Mouse (Mus musculus) regulatory T cell (primary cell): Measurements from ENCODE around the gene Elfn2.

Source experiments
- in situ Hi-C: fragments of 300-600 bp; cut with MboI, MseI; formaldehyde crosslinking; loops from one replicate; pipeline ENCODE4 v1.15.1; 2025; ENCODE audit warnings: high pct_unique_total_duplicates

Elfn2 gene

GRCm38 (mm10) chr15:78683474-78683873 is 35.1 kb downstream of the Elfn2 start:
- in situ Hi-C loops, result loop anchor here (10.0 kb wide), 1 partner anchor 1731 kb away; no protein-coding TSS in a partner anchor

GRCm38 (mm10) chr15:78681781-78682180 is 36.8 kb downstream of the Elfn2 start:
- in situ Hi-C loops, result loop anchor here (10.0 kb wide), 1 partner anchor 1733 kb away; no protein-coding TSS in a partner anchor

GRCm38 (mm10) chr15:78681301-78681700 is 37.3 kb downstream of the Elfn2 start:
- in situ Hi-C loops, result loop anchor here (10.0 kb wide), 1 partner anchor 1734 kb away; no protein-coding TSS in a partner anchor

- in situ Hi-C loops, result loop anchor here (10.0 kb wide), 1 partner anchor 1735 kb away; no protein-coding TSS in a partner anchor
These were observed 38.3 kb downstream of the Elfn2 start for GRCm38 (mm10) chr15:78680291-78680690.

- in situ Hi-C loops, result no loop called here
These were observed 40.9 kb downstream of the Elfn2 start for GRCm38 (mm10) chr15:78677708-78678107.

GRCm38 (mm10) chr15:78677015-78677414 is 41.6 kb downstream of the Elfn2 start:
- in situ Hi-C loops, result no loop called here

GRCm38 (mm10) chr15:78674912-78675412 is 43.6 kb downstream of the Elfn2 start:
- in situ Hi-C loops, result loop anchor here (25.0 kb wide), 1 partner anchor 663 kb away; no protein-coding TSS in a partner anchor

- in situ Hi-C loops, result loop anchor here (25.0 kb wide), 1 partner anchor 661 kb away; no protein-coding TSS in a partner anchor
These were observed 45.1 kb downstream of the Elfn2 start for GRCm38 (mm10) chr15:78673436-78673835.

- in situ Hi-C loops, result loop anchor here (25.0 kb wide), 1 partner anchor 658 kb away; no protein-coding TSS in a partner anchor
These were observed 48.2 kb downstream of the Elfn2 start for GRCm38 (mm10) chr15:78670341-78670740.

- in situ Hi-C loops, result loop anchor here (25.0 kb wide), 1 partner anchor 657 kb away; no protein-coding TSS in a partner anchor
These were observed 49.2 kb downstream of the Elfn2 start for GRCm38 (mm10) chr15:78669221-78669871.

- in situ Hi-C loops, result loop anchor here (25.0 kb wide), 1 partner anchor 652 kb away; no protein-coding TSS in a partner anchor
These were observed 54.3 kb downstream of the Elfn2 start for GRCm38 (mm10) chr15:78664268-78664667.

GRCm38 (mm10) chr15:78651169-78651568 is 67.4 kb downstream of the Elfn2 start:
- in situ Hi-C loops, result loop anchor here (25.0 kb wide), 1 partner anchor 639 kb away; no protein-coding TSS in a partner anchor

GRCm38 (mm10) chr15:78647746-78648145 is 70.8 kb downstream of the Elfn2 start:
- in situ Hi-C loops, result no loop called here

GRCm38 (mm10) chr15:78644606-78645005 is 74.0 kb downstream of the Elfn2 start:
- in situ Hi-C loops, result no loop called here

GRCm38 (mm10) chr15:78643633-78644032 is 74.9 kb downstream of the Elfn2 start:
- in situ Hi-C loops, result no loop called here

GRCm38 (mm10) chr15:78635231-78635630 is 83.3 kb downstream of the Elfn2 start:
- in situ Hi-C loops, result no loop called here

GRCm38 (mm10) chr15:78634095-78634737 is 84.4 kb downstream of the Elfn2 start:
- in situ Hi-C loops, result no loop called here

- in situ Hi-C loops, result no loop called here
These were observed 85.2 kb downstream of the Elfn2 start for GRCm38 (mm10) chr15:78633413-78633812.

- in situ Hi-C loops, result no loop called here
These were observed 86.2 kb downstream of the Elfn2 start for GRCm38 (mm10) chr15:78632387-78632786.

GRCm38 (mm10) chr15:78626285-78626684 is 92.3 kb downstream of the Elfn2 start:
- in situ Hi-C loops, result no loop called here

- in situ Hi-C loops, result loop anchor here (5.0 kb wide), 3 partner anchors 38 to 222 kb away; no protein-coding TSS in a partner anchor
These were observed 93.6 kb downstream of the Elfn2 start for GRCm38 (mm10) chr15:78624961-78625360.

GRCm38 (mm10) chr15:78624431-78624950 is 94.1 kb downstream of the Elfn2 start:
- in situ Hi-C loops, result loop anchor here (5.0 kb wide), 3 partner anchors 37 to 223 kb away; no protein-coding TSS in a partner anchor
